Mouse (Mus musculus): ENCODE measurements at regions not wholly inside any gene's neighbourhood (a gene's known extent, or its start where the extent isn't known, plus 50 kb on each side); places are given as distances from the start of the nearest gene placed in this dataset.
A peak's percentile ranks its signal among the peaks of the same experiment; 100 is the strongest.

GRCm38 (mm10) chr3:41412698-41413097, 142.8 kb upstream of the Jade1 start:
- no peak for DNase-seq (ENCODE audit: low spot score)

GRCm38 (mm10) chr3:41408821-41409737, 146.5 kb upstream of the Jade1 start:
- no peak for DNase-seq (ENCODE audit: low spot score)

GRCm38 (mm10) chr3:41408423-41408820, 147.1 kb upstream of the Jade1 start:
- peak; percentile 10 for DNase-seq (ENCODE audit: low spot score)

GRCm38 (mm10) chr3:41407988-41408387, 147.5 kb upstream of the Jade1 start:
- no peak for DNase-seq (ENCODE audit: low spot score)

- no peak for DNase-seq (ENCODE audit: low spot score)
These were observed 148.0 kb upstream of the Jade1 start for GRCm38 (mm10) chr3:41407520-41407919.

- DNase-seq (ENCODE audit: low spot score): no peak
These were observed 153.7 kb upstream of the Jade1 start for GRCm38 (mm10) chr3:41401881-41402280.

- no peak for DNase-seq (ENCODE audit: low spot score)
These were observed 165.7 kb upstream of the Jade1 start for GRCm38 (mm10) chr3:41389868-41390267.

GRCm38 (mm10) chr3:41387469-41388212, 167.9 kb upstream of the Jade1 start:
- DNase-seq (ENCODE audit: low spot score): no peak

GRCm38 (mm10) chr3:41386299-41386698, 169.2 kb upstream of the Jade1 start:
- no peak for DNase-seq (ENCODE audit: low spot score)

- DNase-seq (ENCODE audit: low spot score): no peak
These were observed 171.1 kb upstream of the Jade1 start for GRCm38 (mm10) chr3:41384410-41384809.

- DNase-seq (ENCODE audit: low spot score): no peak
These were observed 177.0 kb upstream of the Jade1 start for GRCm38 (mm10) chr3:41378576-41378975.

- no peak for DNase-seq (ENCODE audit: low spot score)
These were observed 177.6 kb upstream of the Jade1 start for GRCm38 (mm10) chr3:41377826-41378406.

GRCm38 (mm10) chr3:41376848-41377582, 178.5 kb upstream of the Jade1 start:
- no peak for DNase-seq (ENCODE audit: low spot score)

GRCm38 (mm10) chr3:41375230-41375930, 180.2 kb upstream of the Jade1 start:
- DNase-seq (ENCODE audit: low spot score): no peak

GRCm38 (mm10) chr3:41373198-41373597, 182.3 kb upstream of the Jade1 start:
- DNase-seq (ENCODE audit: low spot score): no peak

- DNase-seq (ENCODE audit: low spot score): no peak
These were observed 187.0 kb upstream of the Jade1 start for GRCm38 (mm10) chr3:41368351-41369101.

- no peak for DNase-seq (ENCODE audit: low spot score)
These were observed 188.8 kb upstream of the Jade1 start for GRCm38 (mm10) chr3:41366764-41367163.

GRCm38 (mm10) chr3:41366264-41366663, 189.3 kb upstream of the Jade1 start:
- DNase-seq (ENCODE audit: low spot score): no peak

GRCm38 (mm10) chr3:41365145-41365830, 190.2 kb upstream of the Jade1 start:
- DNase-seq (ENCODE audit: low spot score): no peak

- DNase-seq (ENCODE audit: low spot score): no peak
These were observed 191.6 kb upstream of the Jade1 start for GRCm38 (mm10) chr3:41363947-41364346.
